In the genomic region with DNA sequence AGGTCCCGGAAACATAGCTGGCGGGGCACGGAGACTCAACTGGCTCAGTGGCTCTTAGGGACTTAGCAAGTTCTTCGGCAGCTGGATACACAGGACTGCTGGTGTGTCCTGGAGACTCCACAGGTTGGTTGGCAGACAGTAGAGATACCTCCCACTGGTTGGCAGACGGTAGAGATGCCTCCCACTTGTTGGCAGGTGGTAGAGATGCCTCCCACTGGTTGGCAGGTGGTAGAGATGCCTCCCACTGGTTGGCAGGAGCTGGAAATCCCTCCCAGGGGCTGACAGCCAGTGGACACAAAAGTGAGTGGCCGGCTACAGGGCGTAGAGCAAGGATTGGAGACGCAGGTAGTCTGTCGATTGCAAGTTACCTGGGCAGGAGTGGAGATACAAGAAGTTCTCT, we compare ENCODE assay signal across 14 mouse cellular contexts. TPM values are rescaled to one million over a fixed set of nuclear protein-coding genes. Genes with fewer than 3 reads are reported as not detected.
A peak's percentile ranks its signal among the peaks of the same experiment; 100 is the strongest.
DNase-seq lines count a peak whose midpoint lies in the region; ATAC-seq and TF ChIP-seq lines count a peak whose summit lies in the region.
"Had no signal": no experiment of that assay in that cellular context is flagged by ENCODE, and none has a peak within 500 bp of the region (broad histone marks: within the 10 kb centered on the region; RNA-seq: fewer than 3 reads in every experiment).

No protein-coding gene starts in this region.

- no peak overlapping the region for H3K4me2 ChIP-seq in midbrain, postnatal 0 days (ENCODE audit: low read depth, low read length, poor library complexity, severe bottlenecking)
- no peak overlapping the region for H3K4me2 ChIP-seq in midbrain, embryonic 11.5 days
- no peak overlapping the region for H3K4me2 ChIP-seq in midbrain, embryonic 13.5 days (replicated peaks)
- H3K4me2 ChIP-seq: heart, embryonic 15.5 days; limb, embryonic 12.5 days had no signal

- WGBS in midbrain, postnatal 0 days = 92% methylated on average over 9 of the region's 9 CpGs
- WGBS in midbrain, embryonic 11.5 days = 88% methylated on average over 9 of the region's 9 CpGs
- 93% methylated on average over 9 of the region's 9 CpGs for WGBS in midbrain, embryonic 13.5 days

- no peaks in the 10 kb centered on the region for H3K9me3 ChIP-seq in midbrain, postnatal 0 days (ENCODE audit: low read length)
- no peaks in the 10 kb centered on the region for H3K9me3 ChIP-seq in midbrain, embryonic 11.5 days (ENCODE audit: control insufficient read depth, low read length)
- no peaks in the 10 kb centered on the region for H3K9me3 ChIP-seq in midbrain, embryonic 13.5 days
- H3K9me3 ChIP-seq: heart, embryonic 15.5 days; limb, embryonic 12.5 days had no signal

- no peak; the same call in 1 of the 2 replicates for ATAC-seq in midbrain, postnatal 0 days (ENCODE audit: low FRiP score)
- ATAC-seq in midbrain, embryonic 11.5 days (ENCODE audit: low FRiP score) = no peak
- no peak for ATAC-seq in midbrain, embryonic 13.5 days
- ATAC-seq: intestine, embryonic 16.5 days had no signal

- TF ChIP-seq CTCF in midbrain, postnatal 0 days (IDR thresholded peaks at IDR 0.05) = no peak

- no peak overlapping the region for H3K27ac ChIP-seq in midbrain, postnatal 0 days (ENCODE audit: low read depth, low read length)
- H3K27ac ChIP-seq in midbrain, embryonic 11.5 days (ENCODE audit: low read depth, low read length) = no peak overlapping the region
- no peak overlapping the region for H3K27ac ChIP-seq in midbrain, embryonic 13.5 days
- H3K27ac ChIP-seq: heart, embryonic 15.5 days; limb, embryonic 12.5 days had no signal

- H3K36me3 ChIP-seq in midbrain, postnatal 0 days (ENCODE audit: insufficient read depth, low read length) = no peaks in the 10 kb centered on the region
- no peaks in the 10 kb centered on the region for H3K36me3 ChIP-seq in midbrain, embryonic 11.5 days (ENCODE audit: control insufficient read depth, insufficient read depth, low read length)
- no peaks in the 10 kb centered on the region for H3K36me3 ChIP-seq in midbrain, embryonic 13.5 days
- H3K36me3 ChIP-seq: heart, embryonic 15.5 days; limb, embryonic 12.5 days had no signal

- H3K4me3 ChIP-seq in midbrain, postnatal 0 days (ENCODE audit: low read depth, low read length) = no peak overlapping the region
- no peak overlapping the region for H3K4me3 ChIP-seq in midbrain, embryonic 11.5 days (ENCODE audit: low read depth, low read length)
- no peak overlapping the region for H3K4me3 ChIP-seq in midbrain, embryonic 13.5 days (replicated peaks)
- H3K4me3 ChIP-seq: erythroblast, embryonic 14.5 days; heart, embryonic 15.5 days; limb, embryonic 12.5 days had no signal

- no peaks in the 10 kb centered on the region for H3K4me1 ChIP-seq in midbrain, postnatal 0 days (ENCODE audit: insufficient read depth, low read length)
- H3K4me1 ChIP-seq in midbrain, embryonic 11.5 days (ENCODE audit: control insufficient read depth, insufficient read depth, low read length) = no peaks in the 10 kb centered on the region
- no peaks in the 10 kb centered on the region for H3K4me1 ChIP-seq in midbrain, embryonic 13.5 days (replicated peaks)
- H3K4me1 ChIP-seq: limb, embryonic 12.5 days had no signal

- H3K27me3 ChIP-seq in midbrain, postnatal 0 days (ENCODE audit: insufficient read depth, low read length) = no peaks in the 10 kb centered on the region
- no peaks in the 10 kb centered on the region for H3K27me3 ChIP-seq in midbrain, embryonic 11.5 days (ENCODE audit: control insufficient read depth, insufficient read depth, low read length)
- H3K27me3 ChIP-seq in midbrain, embryonic 13.5 days = no peaks in the 10 kb centered on the region
- H3K27me3 ChIP-seq: heart, embryonic 15.5 days; limb, embryonic 12.5 days had no signal

- H3K9ac ChIP-seq in midbrain, postnatal 0 days (replicated peaks; ENCODE audit: low read length, poor library complexity, severe bottlenecking) = no peak overlapping the region
- H3K9ac ChIP-seq in midbrain, embryonic 11.5 days (ENCODE audit: low read length) = no peak overlapping the region
- no peak overlapping the region for H3K9ac ChIP-seq in midbrain, embryonic 13.5 days (replicated peaks)
- H3K9ac ChIP-seq: heart, embryonic 15.5 days; limb, embryonic 12.5 days had no signal

- DNase-seq in midbrain, postnatal 0 days (ENCODE audit: low spot score) = peak; percentile 65
- DNase-seq in midbrain, embryonic 11.5 days (ENCODE audit: low spot score, missing footprints) = no peak
- peak; percentile 80 to 90 for DNase-seq in cerebellum, postnatal 14 days
- DNase-seq in layer of hippocampus, postnatal 14 days (ENCODE audit: low spot score in 2 of 2) = peak; percentile 71 to 79
- peak; percentile 68 for DNase-seq in right cerebral cortex, postnatal 25 days
- no peak for DNase-seq in neural tube, embryonic 10.5 days (ENCODE audit: extremely low spot score, low spot score)
- no peak for DNase-seq in retina, embryonic 14.5 days (ENCODE audit: low spot score)
- DNase-seq: retina, postnatal 1 day had no signal

RNA-seq across cellular contexts. Expression of gene Krtap11-1, which starts 0.5 kb away (rescaled TPM):
- total RNA-seq in midbrain, postnatal 0 days (2014; rRNA removed) = not detected in 2 replicates
- polyA plus RNA-seq in midbrain, postnatal 0 days (2015; fragmentation: Nextera tagmentation; extraction: Ambion mirVana) = not detected in 2 replicates
- not detected in 2 replicates for polyA plus RNA-seq in midbrain, embryonic 11.5 days (2014; fragmentation: Nextera tagmentation; extraction: Ambion mirVana)
- not detected for total RNA-seq in layer of hippocampus, postnatal 14 days (2021)
- not detected in 2 replicates for polyA plus RNA-seq in midbrain, embryonic 13.5 days (2015; fragmentation: Nextera tagmentation; extraction: Ambion mirVana)
- polyA plus RNA-seq: erythroblast, embryonic 14.5 days; heart, embryonic 15.5 days; intestine, embryonic 16.5 days; limb, embryonic 12.5 days; lung, embryonic 16.5 days had no signal

Comparison
In these comparisons a context has a peak if more than half of its experiments do, and no peak if none do; other contexts are left out.
1. DNase-seq: peak in midbrain, postnatal 0 days (single experiment), cerebellum, postnatal 14 days (2 of 2), layer of hippocampus, postnatal 14 days (2 of 2) and right cerebral cortex, postnatal 25 days (single experiment); none in midbrain, embryonic 11.5 days (single experiment), neural tube, embryonic 10.5 days (single experiment) and retina, embryonic 14.5 days (single experiment).